Mouse (Mus musculus): ENCODE data around the gene Unc80. TPM values are rescaled to one million over a fixed set of nuclear protein-coding genes. Genes with fewer than 3 reads are reported as not detected.

The Unc80 gene
- polyA plus RNA-seq (2012): not detected in 2 replicates

DNA sequence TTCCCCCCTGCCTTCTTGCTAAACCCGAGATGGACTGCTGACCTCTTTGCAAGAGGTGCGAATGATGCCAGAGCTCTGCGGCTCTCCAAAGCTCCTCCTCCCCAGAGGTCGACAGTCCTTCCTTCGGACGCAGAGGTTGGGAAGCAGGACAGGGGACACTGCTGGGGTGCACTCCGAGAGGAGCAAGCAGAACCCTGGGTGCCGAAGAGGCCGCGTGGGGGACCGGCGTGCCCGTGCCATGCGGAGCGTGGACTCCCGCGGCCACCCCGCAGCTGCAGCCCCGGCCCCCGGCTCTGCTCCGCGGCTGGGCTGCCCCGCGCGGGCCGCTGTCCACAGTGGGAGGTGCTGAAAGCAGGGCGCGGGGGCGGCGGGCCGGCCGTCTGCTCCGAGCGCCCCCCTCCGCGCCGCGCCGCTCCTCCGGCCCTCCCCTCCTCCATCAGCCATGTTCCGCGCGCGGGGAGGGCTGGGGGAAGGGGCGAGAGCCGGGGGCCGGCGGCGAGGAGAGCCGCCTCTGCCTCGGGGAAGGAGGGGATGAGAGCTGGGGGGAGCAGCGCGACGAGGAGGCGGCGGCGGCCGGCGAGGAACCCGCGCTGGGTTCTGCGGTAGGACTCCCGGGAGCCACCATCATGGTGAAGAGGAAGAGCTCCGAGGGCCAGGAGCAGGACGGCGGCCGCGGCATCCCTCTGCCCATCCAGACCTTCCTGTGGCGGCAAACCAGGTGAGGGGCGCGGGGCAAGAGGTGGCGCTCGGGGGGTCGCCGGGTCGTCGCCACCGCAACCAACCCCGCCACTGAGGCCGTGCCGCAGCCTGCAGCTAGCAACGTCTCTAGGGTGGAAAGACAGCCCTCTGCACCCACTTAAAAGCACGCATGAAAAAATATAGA lies at the start of gene Unc80:
TSS of gene Unc80 (plus strand) at position 547 of the 883 bp plus-strand sequence.
- no peak for TF ChIP-seq GATA1 (IDR thresholded peaks at IDR 0.05; ENCODE audit: low read length)

DNA sequence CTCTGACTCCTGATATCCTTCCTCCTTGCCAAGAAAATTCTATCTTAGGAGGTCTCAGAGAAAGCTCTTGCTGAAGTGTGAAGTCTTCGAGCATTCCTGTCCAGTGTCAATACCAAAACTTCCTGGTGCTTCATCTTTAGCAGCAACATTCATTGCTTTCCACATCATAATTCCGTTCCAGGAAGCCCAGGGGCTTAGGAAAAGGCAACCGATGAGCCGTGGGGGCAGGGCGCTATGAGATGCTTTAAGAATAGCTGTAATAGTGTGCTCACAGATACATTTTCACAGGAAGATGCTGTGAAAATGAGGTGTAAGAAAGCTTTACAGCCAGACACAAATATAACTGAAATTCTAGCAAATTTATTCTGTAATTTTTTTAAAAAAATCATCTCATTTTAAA lies 42.1 kb upstream of the Unc80 start:
- no peak for TF ChIP-seq GATA1 (IDR thresholded peaks at IDR 0.05; ENCODE audit: low read length)

DNA sequence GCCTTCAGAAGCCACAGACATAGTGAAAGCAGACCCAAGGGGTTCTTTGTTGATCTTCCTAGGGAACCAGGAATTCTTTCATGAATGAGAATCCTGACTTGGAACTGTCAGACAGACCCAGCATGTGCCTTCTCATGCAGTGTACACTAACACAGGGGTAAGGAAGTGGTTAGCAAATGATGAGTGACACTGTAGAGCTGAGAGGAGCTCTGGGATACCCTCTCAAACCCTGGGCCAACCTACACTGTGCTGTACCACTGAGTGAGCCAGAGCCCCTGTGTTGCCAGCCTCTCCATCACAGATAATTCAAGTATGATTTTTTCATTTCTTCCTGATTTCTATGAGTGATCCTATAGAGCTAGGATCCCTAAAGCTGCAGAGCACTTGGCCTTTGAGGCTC lies 37.2 kb upstream of the Unc80 start:
- TF ChIP-seq GATA1 (IDR thresholded peaks at IDR 0.05; ENCODE audit: low read length): no peak

DNA sequence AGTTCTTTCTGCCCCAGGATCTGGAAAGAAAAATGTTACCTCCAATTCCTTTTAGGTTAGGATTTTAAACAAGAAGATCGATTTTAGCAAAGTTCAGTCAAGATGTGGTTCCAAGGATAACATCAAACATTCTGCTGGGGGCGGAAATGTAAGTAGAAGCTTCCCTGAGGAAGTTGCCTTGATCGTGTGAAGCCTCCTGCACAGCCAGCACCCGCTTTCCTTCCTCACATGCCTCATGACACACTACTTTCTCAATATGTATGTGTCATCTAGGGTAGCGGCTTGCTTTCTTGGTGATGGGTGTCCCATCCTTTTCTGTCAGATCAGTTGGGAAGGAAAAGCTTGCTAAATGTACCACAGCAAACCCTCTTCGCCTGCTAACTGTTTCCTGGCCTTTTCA lies 36.7 kb upstream of the Unc80 start:
- no peak for TF ChIP-seq GATA1 (IDR thresholded peaks at IDR 0.05; ENCODE audit: low read length)

DNA sequence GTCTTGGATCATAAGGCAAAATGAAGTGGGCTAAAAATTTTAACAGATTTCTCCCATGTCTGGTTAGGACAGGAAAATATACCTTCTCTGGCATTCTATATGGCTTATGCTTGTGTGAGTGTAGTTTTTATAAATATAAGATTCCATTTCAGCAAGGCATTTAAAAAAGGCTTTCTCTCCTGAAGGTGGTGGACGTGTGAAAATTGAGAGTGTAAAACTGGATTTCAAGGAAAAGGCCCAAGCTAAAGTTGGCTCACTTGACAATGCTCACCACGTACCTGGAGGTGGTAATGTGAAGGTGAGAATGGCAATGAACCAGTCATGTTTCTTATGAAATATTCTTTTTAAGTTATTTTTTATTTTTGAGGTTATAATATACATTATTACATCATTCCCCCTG lies 30.1 kb upstream of the Unc80 start:
- TF ChIP-seq GATA1 (IDR thresholded peaks at IDR 0.05; ENCODE audit: low read length): no peak

DNA sequence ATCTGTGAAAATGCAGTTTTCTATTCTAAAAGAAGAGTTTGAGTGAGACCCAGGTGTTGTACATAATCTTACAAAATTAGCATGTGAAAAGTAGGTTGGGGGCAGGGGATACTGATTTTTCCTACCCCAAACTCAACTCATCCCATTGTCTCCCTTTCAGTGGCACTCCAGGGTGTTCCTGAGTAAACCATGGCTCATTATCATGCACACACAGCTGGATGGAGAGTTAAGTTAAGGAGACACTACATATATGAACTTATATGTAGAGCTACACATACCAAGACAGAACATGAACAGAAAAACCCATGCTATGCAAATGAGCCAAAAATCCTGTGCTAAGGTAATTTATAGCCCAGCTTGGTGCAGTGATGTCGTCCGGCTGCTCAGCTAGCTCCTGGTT lies 25.2 kb upstream of the Unc80 start:
- TF ChIP-seq GATA1 (IDR thresholded peaks at IDR 0.05; ENCODE audit: low read length): no peak

DNA sequence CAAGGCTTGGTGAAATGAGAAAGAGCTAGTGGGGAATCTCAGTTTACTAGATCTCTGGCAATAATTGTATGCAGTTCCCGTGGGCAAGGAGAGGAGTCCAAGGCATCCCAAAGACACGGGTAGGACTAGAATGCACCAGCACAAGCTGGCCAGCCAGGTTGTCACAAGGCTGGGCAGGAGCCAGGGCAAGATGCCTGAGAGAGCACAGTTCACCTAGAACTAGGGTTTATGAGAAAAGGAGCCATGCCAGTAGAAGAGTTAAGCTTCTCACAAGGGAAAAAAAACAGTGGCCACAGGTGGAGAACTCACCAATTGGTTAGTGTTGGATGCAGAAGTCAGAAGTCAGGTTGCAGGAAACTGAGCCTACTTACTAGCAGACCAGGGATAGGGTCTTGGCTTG lies 18.7 kb upstream of the Unc80 start:
- no peak for TF ChIP-seq GATA1 (IDR thresholded peaks at IDR 0.05; ENCODE audit: low read length)

DNA sequence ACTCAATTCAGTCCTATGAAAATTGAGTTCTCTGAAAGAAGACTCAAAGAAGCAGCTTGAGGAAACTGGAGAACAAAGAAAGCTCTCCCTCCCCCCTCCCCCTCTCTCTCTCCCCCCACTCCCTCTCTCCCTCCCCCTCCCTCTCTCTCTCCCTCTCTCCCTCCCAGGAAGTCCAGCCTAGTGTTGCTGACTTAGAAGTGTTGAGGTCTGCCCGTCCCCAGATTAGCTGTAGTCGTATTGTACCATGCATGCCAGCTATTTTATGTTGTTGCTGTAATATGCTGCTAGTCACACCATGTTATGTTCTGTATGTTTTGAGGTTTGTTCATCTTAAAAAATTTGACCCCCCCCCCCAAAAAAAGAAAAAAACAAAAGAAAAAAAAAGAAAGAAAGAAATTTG lies 11.6 kb upstream of the Unc80 start:
- TF ChIP-seq GATA1 (IDR thresholded peaks at IDR 0.05; ENCODE audit: low read length): no peak

DNA sequence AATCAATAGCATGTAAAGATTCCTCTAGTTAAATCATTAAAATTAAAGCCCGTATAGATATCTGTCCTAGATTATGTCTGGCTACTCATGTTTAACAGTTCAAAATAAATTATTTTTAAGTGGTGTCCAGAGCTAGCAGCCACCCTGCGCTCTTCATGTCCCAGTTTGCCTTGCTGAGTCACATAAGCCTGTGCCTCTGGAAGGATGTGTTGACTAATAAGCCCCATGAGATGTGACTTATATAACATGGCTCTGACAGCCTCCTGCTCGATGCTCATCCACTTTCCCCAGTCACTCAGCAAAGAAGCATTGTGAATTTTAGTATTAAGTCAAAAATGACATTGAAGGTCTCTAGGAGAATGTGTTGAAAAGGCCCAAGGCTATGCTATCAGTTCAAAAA lies 10.4 kb upstream of the Unc80 start:
- TF ChIP-seq GATA1 (IDR thresholded peaks at IDR 0.05; ENCODE audit: low read length): no peak

DNA sequence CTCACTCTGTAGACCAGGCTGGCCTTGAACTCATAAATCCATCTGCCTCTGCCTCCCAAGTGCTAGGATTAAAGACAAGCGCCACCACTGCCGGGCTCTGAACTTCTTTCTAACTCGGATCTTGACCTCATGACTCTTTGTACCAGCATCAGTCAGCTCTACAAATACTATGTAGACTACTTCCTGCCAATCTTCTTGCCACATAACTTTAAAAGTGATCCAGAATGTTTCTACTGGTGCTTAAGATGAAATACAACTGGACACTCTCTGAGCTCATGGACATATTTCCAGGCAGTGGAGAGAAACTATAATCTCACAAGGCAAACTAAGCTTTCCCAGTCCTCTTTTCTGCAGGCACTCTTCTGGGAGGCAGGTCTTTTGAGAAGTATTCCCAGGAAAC lies 8.8 kb upstream of the Unc80 start:
- no peak for TF ChIP-seq GATA1 (IDR thresholded peaks at IDR 0.05; ENCODE audit: low read length)

DNA sequence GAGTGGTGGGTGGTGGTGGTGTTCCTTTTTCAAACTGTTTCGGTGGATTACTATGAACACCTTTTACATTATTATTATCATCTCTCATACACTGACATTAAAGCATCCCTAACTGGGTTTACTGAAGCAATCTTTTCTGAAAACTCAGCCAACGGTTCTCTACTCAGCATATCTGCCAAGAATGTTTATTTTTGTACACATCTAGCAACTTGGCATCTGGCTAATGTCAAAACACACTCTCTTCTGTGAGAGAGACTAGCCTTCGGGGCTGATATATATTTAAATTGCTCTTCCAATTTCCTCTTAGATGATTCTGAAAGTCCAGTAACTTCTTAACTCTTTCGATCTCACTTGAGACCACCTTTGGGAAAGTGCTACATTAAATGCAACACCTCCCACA lies 7.3 kb upstream of the Unc80 start:
- TF ChIP-seq GATA1 (IDR thresholded peaks at IDR 0.05; ENCODE audit: low read length): no peak

DNA sequence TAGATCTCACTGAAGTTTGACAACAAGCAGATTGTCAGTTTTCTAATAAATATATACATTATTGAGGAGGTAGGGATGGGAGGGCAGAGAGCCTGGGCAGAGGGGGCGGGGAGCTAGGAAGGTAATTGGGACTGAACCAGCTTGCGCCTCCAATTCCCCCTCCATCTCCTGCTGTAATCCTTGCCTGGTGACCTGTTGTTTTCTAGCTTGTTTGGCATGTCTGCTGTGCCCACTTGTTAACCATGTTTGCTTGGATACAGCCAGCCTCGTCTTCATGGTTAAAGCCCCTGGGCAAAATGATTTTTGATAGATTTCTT lies 495 bp downstream of the Unc80 start:
- no peak for TF ChIP-seq GATA1 (IDR thresholded peaks at IDR 0.05; ENCODE audit: low read length)

DNA sequence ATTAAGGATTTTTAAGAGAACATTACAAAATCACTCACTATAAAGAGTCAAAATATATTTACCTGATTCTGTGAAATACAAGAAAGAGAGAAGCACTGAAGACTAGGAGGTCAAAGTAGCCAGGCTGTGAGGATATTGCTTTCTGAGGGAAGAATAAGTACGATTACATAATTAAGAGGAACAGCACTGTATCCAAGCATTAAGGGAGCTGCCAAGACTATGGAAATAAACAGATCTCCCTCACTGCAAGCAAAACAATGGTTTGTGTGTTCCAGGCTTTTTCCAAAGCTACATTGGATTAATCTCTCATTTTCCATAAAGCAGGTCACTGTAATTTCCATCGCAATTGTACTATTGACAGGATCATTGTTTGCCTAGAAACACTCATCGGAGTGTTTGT lies 14.6 kb downstream of the Unc80 start:
- no peak for TF ChIP-seq GATA1 (IDR thresholded peaks at IDR 0.05; ENCODE audit: low read length)

DNA sequence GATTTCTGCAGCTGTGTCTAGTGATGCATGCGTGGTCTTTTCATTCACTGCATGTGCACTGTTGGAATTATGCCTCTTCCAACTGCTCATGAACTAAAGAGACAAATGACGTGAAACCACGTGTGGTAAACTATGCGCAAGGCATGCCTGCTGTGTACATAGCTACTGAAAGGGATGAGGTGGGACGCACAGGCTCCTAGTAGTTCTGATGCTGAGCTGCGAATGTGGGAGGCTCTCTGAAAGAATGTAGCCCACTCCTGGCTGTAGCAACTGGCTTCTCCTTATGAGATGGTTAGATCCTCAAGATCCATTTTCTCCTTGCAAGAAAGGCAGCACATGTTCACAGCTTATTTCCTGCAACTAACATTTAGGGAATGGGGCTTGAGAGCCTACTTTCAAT lies 24.9 kb downstream of the Unc80 start:
- TF ChIP-seq GATA1 (IDR thresholded peaks at IDR 0.05; ENCODE audit: low read length): no peak

DNA sequence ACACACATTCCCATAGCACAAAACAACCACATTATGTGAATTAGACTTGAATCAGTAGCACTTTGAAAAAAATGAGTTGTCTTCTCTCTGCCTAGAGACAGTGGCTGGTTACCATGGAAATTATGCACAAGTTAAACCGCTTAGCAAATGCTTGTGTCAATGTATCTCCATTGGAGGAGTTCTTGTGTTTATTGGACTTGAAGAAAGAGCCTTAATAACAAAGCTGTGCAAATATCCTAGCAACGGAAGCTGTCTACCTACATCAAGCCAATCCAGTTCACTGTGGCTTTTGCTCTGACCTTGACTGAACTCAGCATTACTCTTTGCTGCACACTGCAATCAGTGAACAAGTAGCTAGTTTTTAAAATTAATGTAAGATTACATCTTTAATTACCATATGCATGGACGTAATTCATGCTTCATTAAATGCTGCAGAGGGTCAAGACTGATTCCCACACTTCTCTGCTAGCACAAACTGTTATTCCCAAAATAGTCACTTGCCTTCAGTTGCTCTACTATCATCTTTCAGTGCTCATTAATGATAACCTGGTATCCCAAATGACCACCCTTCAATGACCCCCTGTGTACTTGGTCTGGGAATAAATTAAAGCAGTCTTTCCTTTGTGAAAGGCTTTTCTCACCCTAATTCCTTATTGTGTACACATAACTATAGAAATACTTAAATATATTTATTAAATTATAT lies 27.3 kb downstream of the Unc80 start:
- no peak for TF ChIP-seq GATA1 (IDR thresholded peaks at IDR 0.05; ENCODE audit: low read length)

DNA sequence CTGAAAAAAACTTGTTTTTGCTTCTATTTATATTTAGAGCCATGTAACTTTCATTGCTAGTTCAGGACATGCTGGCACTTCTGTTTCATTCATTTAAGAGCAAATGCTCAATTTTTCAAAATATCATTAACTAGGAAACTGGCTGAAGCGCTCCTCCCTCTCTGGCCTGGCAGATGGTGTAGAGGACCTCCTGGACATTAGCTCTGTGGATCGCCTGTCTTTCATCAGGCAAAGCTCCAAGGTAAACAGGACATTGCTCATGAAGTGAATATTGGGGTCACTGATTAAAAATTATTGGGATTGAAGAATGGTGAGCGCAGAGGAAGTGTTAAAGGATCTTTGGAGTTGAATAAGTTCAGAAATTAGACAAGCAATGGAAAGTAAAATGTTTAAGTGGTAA lies 82.6 kb downstream of the Unc80 start:
- no peak for TF ChIP-seq GATA1 (IDR thresholded peaks at IDR 0.05; ENCODE audit: low read length)

DNA sequence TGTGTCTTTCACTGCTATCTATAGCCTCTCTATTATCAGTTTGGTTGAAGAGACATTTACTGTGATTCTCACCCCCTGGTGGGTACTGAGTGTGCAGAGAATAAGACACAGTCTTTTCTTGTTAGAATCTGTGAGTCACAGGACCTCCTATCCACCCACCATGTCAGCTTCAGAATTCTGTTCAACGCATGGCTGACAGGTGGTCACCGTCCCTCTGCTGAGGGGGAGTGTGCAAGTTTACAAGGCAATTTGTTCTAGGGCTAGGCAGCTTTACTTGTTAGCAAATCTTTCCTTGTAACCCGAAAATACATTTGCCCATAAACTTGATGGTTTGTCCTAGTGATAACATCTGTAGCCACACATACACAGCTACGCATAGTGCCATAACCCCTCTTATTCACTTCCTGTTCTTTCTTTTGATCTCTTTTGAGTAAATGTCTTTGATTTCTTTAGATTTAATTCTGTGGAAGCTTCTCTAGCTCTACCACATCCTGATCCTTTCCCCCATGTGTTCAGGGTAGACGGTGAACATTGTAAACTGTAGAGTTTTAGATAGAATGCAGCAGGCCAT lies 84.3 kb downstream of the Unc80 start:
- no peak for TF ChIP-seq GATA1 (IDR thresholded peaks at IDR 0.05; ENCODE audit: low read length)
